Mouse (Mus musculus) left cerebral cortex, postnatal 14 days (tissue): Measurements from ENCODE around the gene Adam4. TPM values are rescaled to one million over a fixed set of nuclear protein-coding genes. Genes with fewer than 3 reads are reported as not detected.
"Not testable (repeated sequence)": the region's sequence is repeated elsewhere in the genome, so short reads cannot be mapped to it uniquely, and the experiment has no call there.

ENCODE experiments used
- DNase-seq, 2 experiments: peaks; one replicate each; pipeline ENCODE4 v3.0.0; 2021 to 2022; ENCODE audit warnings: low spot score in 2 of 2, mixed read lengths in 1 of 2
- intact Hi-C: fragments of 180-260 bp; cut with DNase I; formaldehyde crosslinking; loops from one replicate; pipeline ENCODE4 v1.15.1; 2025
- long read RNA-seq, 2 experiments: library from polyadenylated mRNA; stranded (forward); transcript quantifications; one replicate each; pipeline ENCODE4 v2.0.0; 2021
- total RNA-seq, 2 experiments: library from RNA; stranded (reverse); gene quantifications; 2 replicates each; pipeline ENCODE4 v1.2.3; 2021

Gene Adam4
- 1 to 10 TPM; 1.8 to 2.8 TPM for total RNA-seq
- long read RNA-seq, experiment 1, result 0 reads
- long read RNA-seq, experiment 2, result 0 reads

DNA sequence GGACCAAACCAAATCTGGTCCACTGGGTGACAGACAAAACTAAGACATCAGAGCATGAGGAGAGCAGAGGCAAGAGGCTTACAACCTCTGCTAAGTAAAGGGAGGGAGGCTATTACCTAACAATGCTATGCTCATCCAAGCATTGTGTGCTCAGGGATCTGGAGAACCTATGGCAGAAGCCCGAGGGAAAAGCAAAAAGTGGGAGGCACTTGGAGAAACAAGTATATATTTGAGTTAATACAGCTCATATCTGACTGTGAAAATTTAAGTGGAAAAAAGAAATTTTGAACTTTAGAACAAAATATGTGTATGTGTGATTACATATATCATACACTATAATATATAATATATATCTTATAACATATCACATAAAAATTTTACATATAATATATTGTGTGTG is at the start of gene Adam4:
Gene Adam4, minus strand, starts transcription at position 101 of the 400 bp plus-strand sequence.
- intact Hi-C loops, result no loop called here

GRCm38 (mm10) chr12:81459051-81459450 is 37.3 kb upstream of the Adam4 start:
- DNase-seq, intact Hi-C loops: not testable (repeated sequence)

More for the DNA sequence above, at the start of gene Adam4:
- DNase-seq, result no peak

GRCm38 (mm10) chr12:81438985-81439384 is 17.2 kb upstream of the Adam4 start:
- DNase-seq, intact Hi-C loops: not testable (repeated sequence)

DNA sequence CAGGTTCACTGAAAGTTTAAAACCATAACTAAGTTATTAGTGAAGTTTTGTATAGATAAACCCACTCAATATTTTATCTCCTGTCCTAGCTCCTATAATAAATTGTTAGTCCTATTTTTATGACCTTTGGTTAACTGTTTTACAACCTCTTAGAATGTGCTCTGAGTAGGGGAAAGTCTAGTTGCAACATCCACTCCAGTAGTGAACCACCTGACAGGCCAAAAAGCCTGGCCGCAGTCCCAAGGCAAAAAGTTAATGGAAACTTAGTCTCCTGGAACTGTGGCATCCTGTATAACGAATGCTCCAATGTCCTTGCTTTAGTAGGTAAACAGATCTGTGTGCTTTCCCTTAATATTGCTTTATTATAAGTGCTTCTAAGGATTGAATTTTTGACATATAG is 13.0 kb upstream of the Adam4 start:
- not testable (repeated sequence) for DNase-seq

GRCm38 (mm10) chr12:81413211-81413610 is 8.5 kb downstream of the Adam4 start:
- peak; percentile 57 to 68 for DNase-seq
- intact Hi-C loops, result no loop called here

More for the DNA sequence above, 13.0 kb upstream of the Adam4 start:
- intact Hi-C loops, result not testable (repeated sequence)

GRCm38 (mm10) chr12:81408966-81409365 is 12.8 kb downstream of the Adam4 start:
- intact Hi-C loops, result no loop called here
- DNase-seq, result no peak

GRCm38 (mm10) chr12:81402187-81402586 is 19.6 kb downstream of the Adam4 start:
- DNase-seq, result peak; percentile 74 to 82
- intact Hi-C loops, result loop anchor here (1.0 to 2.0 kb wide), 2 partner anchors 203 to 419 kb away; no protein-coding TSS in a partner anchor

GRCm38 (mm10) chr12:81379364-81379763 is 42.4 kb downstream of the Adam4 start, which contains the start of gene Gm4787:
Gene Gm4787 (minus strand): TSS chr12:81379464.
- intact Hi-C loops, DNase-seq: not testable (repeated sequence)

Other genes starting within 250 kb of the Adam4 start
- 10 to 100 TPM; 23.0 to 27.3 TPM for gene Slc8a3, start 88.8 kb downstream of the Adam4 start, total RNA-seq
- 1 to 10 TPM; 1.3 to 2.0 TPM for gene Gm4787, start 42.5 kb downstream of the Adam4 start, total RNA-seq
- 10 to 100 TPM; 40.2 to 42.8 TPM for gene Cox16, start 63.2 kb upstream of the Adam4 start, total RNA-seq
- gene Gm20498, start 111.0 kb upstream of the Adam4 start, total RNA-seq, result 10 to 100 TPM; 35.1 to 38.3 TPM
- gene Synj2bp, start 111.0 kb upstream of the Adam4 start, total RNA-seq, result 10 to 100 TPM; 23.3 to 24.0 TPM
- under 1 TPM; 0.36 to 0.51 TPM for gene Adam21, start 146.5 kb upstream of the Adam4 start, total RNA-seq
- 10 to 100 TPM; 21.2 to 26.9 TPM for gene Med6, start 173.1 kb upstream of the Adam4 start, total RNA-seq
- 10 to 100 TPM; 61.2 to 63.2 TPM for gene Ttc9, start 209.3 kb upstream of the Adam4 start, total RNA-seq